Mouse (Mus musculus) heart, adult 2 months (tissue): ENCODE results near the gene Guca1a.

Source experiments
- CTCF ChIP-seq: fragments of 200-600 bp; IDR thresholded peaks from 2 replicates; pipeline ENCODE4 v1.8.1; 2022; ENCODE audit warnings: antibody characterized with exemption, mild to moderate bottlenecking, moderate library complexity
- EP300 ChIP-seq: fragments of 200-500 bp; IDR thresholded peaks from 2 replicates; pipeline ENCODE4 v1.6.1; 2011; ENCODE audit warnings: low read depth, low read length, control low read depth; ENCODE audit not compliant: insufficient read depth

GRCm38 (mm10) chr17:47384064-47384463, 16.3 kb downstream of the Guca1a start:
- TF ChIP-seq CTCF (peak; percentile 23; the same call in 1 of the 2 replicates), EP300 (no peak)
